Mouse (Mus musculus) cerebellum, adult 2 months (tissue): ENCODE measurements around the gene Gtpbp2.

Experiments
- CTCF ChIP-seq: fragments of 200-500 bp; IDR thresholded peaks from 2 replicates; pipeline ENCODE4 v1.5.1; 2011; ENCODE audit warnings: low read depth, mild to moderate bottlenecking, control low read depth, low read length, moderate library complexity, borderline replicate concordance; ENCODE audit not compliant: insufficient read depth
- POLR2A ChIP-seq: fragments of 200-500 bp; IDR thresholded peaks from 2 replicates; pipeline ENCODE4 v1.6.1; 2011; ENCODE audit warnings: low read length, control low read depth, borderline replicate concordance; ENCODE audit not compliant: insufficient read depth

DNA sequence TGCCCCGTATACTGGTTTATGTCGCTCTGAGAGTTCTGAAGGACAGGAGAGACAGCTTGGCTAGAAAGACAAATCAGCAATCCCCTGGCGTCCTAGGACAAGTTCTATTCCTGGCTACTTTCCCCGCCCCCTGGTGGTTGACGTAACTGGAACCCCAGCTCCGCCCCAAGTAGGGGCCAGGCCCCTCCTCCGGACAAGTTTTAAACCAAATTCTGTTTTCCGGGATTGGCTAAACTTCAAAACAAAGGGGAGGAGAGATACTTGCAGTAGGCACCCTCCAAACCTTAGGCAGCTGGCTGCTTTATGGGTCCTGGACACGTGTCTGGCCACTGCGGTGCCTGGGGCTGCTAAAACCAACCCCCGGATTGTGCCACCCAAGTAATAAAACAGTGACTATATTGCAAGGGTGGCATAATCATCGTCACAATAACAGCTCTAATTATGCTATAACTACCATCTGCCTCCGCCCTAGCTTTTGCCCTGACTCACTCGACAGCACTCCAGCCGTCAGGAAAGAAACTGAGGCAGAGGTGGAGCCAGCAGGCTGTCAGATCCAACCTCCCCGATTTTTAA is 656 bp upstream of the Gtpbp2 start:
- TF ChIP-seq POLR2A (peak; percentile 29; the same call in 1 of the 2 replicates), CTCF (no peak)
